Mouse (Mus musculus) E14TG2a.4 (cell line): ENCODE data around the gene Tas2r104.

Experiments used
- CTCF ChIP-seq: conservative IDR thresholded peaks from 2 replicates; pipeline ENCODE4 v1.5.1; 2014; ENCODE audit warnings: low read length
- NANOG ChIP-seq: IDR thresholded peaks from 2 replicates; pipeline ENCODE4 v1.6.1; 2014; ENCODE audit warnings: borderline replicate concordance, low read length, mixed read lengths
- POU5F1 ChIP-seq: IDR thresholded peaks from 2 replicates; pipeline ENCODE4 v1.6.1; 2014; ENCODE audit warnings: low read length, borderline replicate concordance

DNA sequence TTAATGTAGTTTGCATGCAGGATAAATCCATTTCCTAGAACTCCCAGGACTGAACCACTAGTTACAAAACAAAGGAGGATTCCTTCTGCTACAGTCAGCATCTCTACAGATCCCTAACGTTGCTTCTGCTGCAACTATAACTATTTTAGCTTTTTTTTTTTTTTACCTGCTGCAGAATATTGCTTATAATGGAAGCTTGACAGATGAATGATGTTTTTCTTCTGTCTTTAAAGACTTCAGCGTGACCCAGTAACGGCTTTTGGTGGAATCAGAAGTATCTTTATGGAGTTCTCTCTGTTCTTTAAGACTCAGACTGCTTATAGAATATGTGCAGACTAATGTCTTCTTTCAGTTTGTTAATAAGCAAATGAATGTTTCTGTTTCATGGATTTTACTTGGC lies 6.8 kb downstream of the Tas2r104 start, which contains the start of gene Tas2r106:
- TF ChIP-seq CTCF (no peak), POU5F1 (no peak), NANOG (no peak)
